Mouse (Mus musculus) thymus, adult 2 months (tissue): ENCODE measurements at regions not wholly inside any gene's neighbourhood (a gene's known extent, or its start where the extent isn't known, plus 50 kb on each side); places are given as distances from the start of the nearest gene placed in this dataset.

Experiments
- CTCF ChIP-seq: fragments of 200-500 bp; IDR thresholded peaks from 2 replicates; pipeline ENCODE4 v1.5.1; 2012; ENCODE audit warnings: mild to moderate bottlenecking, control low read depth, low read length, moderate library complexity, borderline replicate concordance; ENCODE audit not compliant: control insufficient read depth, poor library complexity, insufficient read depth; ENCODE audit errors: extremely low read depth
- POLR2A ChIP-seq: fragments of 200-500 bp; IDR thresholded peaks from 2 replicates; pipeline ENCODE4 v1.6.1; 2012; ENCODE audit warnings: mild to moderate bottlenecking, low read length, control low read depth, moderate library complexity; ENCODE audit not compliant: control insufficient read depth, poor library complexity, insufficient read depth; ENCODE audit errors: extremely low read depth

DNA sequence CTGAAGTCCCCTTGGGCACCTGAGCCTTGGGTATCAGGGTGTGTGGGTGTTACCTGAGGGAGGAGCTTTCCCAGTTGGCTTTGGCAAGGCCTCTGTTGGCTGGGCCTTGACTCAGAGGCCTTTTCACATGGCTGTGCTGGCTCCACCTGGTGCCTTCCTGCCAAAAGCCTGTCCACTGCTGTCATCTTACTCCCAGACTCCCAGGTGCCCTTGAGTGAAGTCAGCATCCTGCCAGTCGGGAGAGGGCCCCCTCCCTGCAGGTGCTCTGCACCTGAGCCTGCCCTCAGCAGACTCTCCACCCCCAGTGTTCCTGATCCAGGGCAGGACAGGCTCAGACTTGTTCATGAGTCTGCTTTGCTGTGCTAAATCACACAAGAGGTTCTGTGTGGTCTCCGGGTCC lies 99.2 kb upstream of the Lgalsl start:
- TF ChIP-seq POLR2A (no peak), CTCF (no peak)
